Mouse (Mus musculus) urinary bladder, adult 18-20 months (tissue): ENCODE measurements around the gene Raver2.
A peak's percentile ranks its signal among the peaks of the same experiment; 100 is the strongest.
"Not testable (repeated sequence)": the region's sequence is repeated elsewhere in the genome, so short reads cannot be mapped to it uniquely, and the experiment has no call there.

Experiments
- DNase-seq, 2 experiments: peaks; one replicate each; pipeline ENCODE4 v3.0.0; 2022; ENCODE audit warnings: low spot score in 2 of 2, mixed read lengths in 2 of 2

Gene Raver2

DNA sequence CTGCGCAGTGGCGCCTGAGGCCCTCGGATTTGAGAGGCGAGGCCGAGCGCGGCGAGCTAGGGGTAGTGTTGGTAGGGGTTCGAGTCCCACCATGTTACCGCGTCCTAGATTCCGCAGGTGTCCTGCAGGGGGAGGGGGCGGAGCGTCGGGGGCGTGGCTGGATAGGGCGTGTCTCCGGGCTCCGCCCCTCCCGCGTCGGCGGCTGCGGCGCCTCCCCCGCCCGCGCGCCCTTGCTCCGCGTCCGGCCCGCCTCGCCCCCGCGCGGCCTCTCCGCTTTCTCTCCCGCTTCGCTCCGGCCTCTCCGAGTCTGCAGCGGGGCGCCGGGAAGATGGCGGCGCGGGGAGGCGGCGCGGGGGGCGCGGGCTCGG is at the start of gene Raver2:
TSS of gene Raver2 (plus strand) at position 198 of the 368 bp plus-strand sequence.
- DNase-seq: peak; percentile 30 to 43

DNA sequence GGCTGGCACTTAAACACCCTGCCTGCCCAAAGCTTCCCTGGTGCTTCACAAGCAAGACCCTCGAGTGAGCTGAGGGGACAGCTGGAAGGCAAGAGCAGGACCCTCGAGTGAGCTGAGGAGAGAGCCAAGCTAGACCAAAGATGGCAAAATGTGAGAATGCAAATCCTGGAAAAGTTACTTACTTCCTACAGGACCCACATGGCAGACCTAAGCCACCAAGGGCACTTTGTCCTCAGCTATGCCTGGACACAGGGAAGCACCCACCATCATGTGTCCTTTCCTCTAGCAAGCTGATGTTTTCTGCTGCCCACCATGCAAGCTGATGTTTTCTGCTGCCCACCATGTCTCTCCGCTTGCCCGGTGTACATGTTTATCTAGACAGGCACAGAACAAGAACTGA is 48.2 kb upstream of the Raver2 start, which contains the start of gene Gm10577:
TSS of gene Gm10577 (minus strand) at position 101 of the 400 bp plus-strand sequence.
- no peak for DNase-seq

DNA sequence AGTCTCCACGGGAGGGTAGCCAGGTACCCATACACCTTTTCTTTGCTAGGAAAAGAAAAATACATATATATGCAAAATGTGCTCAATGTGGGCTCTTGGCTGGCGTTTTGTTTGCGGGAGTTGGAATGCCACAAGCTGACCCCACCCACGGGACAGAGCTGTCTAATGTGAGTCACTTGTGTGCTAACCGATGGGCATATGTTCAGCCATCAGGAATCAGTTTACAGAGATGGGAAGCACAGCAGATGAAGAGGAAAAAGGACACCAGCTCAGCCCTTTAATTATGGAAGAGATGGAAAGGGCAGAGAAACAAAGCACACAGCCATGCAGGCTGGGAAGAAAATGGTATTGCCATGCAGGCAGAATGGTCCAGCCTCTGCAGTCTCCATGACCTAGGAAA is 42.2 kb upstream of the Raver2 start:
- no peak for DNase-seq

DNA sequence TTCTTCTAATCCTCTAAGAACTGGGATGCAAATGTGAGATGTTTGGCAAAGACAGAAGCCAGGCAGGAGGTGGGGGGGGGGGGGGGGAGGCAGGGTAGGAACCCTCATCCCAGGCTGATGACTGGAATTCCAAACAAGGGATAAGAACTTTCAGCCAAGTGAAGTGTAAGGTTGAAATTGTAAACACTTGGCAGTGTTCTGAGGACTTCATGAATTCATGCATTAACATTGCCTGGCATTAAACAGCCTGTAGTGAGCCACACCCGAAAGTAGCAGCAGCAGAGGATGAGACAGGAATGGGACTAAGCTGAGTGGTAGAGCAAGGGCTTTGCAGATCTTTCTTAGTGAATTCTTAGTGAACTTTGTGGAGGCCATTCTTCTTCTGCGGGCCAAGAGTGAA is 41.8 kb upstream of the Raver2 start:
- no peak for DNase-seq

- DNase-seq: no peak
Measured at GRCm38 (mm10) chr4:101027852-101028411, 40.9 kb upstream of the Raver2 start.

- DNase-seq: no peak
Measured at GRCm38 (mm10) chr4:101033047-101033446, 35.7 kb upstream of the Raver2 start.

GRCm38 (mm10) chr4:101035131-101035530 is 33.7 kb upstream of the Raver2 start:
- DNase-seq: no peak

DNA sequence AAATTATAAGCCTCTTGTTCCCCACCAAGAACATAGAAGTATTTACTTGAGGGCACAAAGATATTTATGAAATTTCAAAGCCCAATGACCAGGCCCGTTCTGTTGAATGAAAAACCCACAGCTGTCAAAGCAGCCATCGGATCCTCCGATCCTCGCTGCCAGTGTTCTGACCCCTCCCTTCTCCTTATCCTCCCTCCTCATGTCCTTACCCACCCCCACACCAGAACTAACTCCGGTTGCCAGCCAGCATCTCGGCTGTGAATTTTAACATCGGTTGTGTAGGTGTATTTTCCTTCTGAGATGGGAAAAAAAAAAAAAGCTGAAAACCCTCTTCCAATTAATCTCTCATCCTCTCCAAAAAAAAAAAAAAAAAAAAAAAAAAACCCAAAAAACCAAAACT is 31.6 kb upstream of the Raver2 start:
- DNase-seq: no peak

DNA sequence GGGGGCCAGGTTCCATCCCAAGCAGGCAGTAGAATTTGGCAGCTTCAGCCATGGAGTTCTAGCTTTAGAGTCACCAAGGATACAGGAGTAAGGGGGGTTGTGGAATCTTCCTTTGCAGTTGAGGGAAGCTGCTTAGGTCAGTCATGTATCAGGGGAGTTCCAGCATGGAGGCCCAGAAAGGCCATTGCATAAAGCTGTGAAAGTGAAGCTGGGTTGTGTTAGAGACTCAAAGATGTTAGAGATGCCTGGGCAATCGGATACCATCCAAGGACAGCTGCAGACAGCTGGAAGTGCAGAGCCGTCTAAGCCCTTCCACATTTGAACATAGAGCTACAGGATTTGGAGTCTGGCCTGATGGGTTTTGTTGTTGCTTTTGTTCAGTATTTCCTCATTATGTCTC is 25.1 kb upstream of the Raver2 start:
- DNase-seq: no peak

GRCm38 (mm10) chr4:101044149-101044548 is 24.6 kb upstream of the Raver2 start:
- DNase-seq: no peak

- no peak for DNase-seq
Measured at GRCm38 (mm10) chr4:101046576-101046975, 22.2 kb upstream of the Raver2 start.

- DNase-seq: no peak
Measured at GRCm38 (mm10) chr4:101062146-101062545, 6.6 kb upstream of the Raver2 start.

GRCm38 (mm10) chr4:101066401-101066800 is 2.4 kb upstream of the Raver2 start:
- no peak for DNase-seq

DNA sequence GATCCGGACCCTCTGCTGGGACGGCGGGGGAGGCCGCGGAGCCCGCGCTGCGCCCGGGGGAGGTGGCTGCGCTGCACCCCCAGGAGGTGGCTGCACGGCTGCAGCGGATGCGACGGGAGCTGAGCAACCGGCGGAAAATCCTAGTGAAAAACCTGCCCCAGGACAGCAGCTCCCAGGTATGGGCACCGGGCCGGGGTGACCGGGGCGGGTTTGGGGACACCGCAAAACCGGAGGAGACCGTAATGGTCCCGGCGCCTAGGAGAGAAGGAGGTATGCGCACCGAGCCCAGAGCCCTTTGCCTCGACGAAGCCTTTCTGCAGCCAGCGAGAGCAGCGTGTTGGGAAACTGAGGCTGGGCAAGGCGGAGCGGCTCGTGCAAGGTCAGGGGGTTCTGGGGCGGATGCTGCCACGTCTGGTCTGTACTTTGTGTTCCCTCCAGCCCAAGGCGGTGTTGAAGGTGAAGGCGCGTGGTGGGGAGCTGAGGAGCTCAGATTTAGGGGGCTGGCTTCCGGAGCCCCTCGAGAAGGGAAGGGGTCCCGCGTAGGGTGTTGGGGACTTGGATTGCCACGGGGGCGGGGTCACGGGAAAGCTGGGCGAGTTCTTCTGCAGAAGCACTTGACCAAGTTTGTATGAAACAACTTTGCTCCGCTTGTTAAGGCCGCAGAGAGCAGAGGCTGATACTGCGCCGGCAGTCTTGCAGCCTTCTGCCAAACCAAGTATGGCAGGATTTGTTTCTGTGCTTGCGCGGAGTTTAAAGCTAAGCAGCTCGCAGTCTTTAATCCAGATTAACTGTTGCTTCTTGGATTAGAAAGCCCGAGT is 580 bp downstream of the Raver2 start:
- DNase-seq: peak; percentile 3 to 50

GRCm38 (mm10) chr4:101071570-101071969 is 2.8 kb downstream of the Raver2 start:
- DNase-seq: no peak

DNA sequence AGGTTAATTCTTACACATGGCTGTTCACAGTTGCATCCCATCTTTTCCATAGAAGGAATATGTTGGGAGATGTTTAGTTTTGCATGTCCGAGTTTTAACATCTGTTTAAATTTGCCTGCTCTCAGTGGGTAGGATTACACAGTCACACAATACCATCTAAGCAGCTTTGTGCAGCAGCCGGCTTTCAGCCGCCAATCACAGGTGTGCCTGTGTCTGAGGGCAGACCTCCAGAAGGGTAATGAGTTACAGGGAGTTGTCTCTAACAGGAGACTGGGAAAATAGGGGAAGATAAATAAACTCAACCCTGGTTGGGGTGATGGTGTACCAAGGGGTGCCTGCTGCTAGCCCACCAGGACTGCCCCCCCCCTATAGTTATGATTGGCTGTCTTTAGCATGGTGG is 7.6 kb downstream of the Raver2 start:
- DNase-seq: no peak

GRCm38 (mm10) chr4:101080016-101080415 is 11.2 kb downstream of the Raver2 start:
- DNase-seq: no peak

GRCm38 (mm10) chr4:101082176-101082888 is 13.5 kb downstream of the Raver2 start:
- no peak for DNase-seq

DNA sequence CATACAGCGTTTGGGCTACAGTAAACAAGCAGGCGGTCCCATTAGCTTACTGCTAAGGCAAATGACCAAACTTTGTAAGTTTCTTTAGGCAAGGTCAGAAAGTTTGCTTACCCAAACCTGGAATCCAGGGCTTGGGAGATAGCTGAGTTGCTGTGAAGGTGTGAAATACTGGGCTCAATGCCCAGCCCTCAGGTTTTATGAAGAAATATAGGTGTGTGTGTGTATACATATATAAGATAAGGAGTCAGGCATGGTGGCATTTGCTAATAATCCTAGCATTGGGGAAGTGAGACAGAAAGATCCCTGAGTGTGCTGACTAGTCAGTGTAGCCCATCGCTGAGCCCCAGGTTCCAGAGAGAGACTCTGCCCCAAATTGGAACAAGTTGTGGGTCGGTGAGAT is 16.1 kb downstream of the Raver2 start:
- DNase-seq: no peak

DNA sequence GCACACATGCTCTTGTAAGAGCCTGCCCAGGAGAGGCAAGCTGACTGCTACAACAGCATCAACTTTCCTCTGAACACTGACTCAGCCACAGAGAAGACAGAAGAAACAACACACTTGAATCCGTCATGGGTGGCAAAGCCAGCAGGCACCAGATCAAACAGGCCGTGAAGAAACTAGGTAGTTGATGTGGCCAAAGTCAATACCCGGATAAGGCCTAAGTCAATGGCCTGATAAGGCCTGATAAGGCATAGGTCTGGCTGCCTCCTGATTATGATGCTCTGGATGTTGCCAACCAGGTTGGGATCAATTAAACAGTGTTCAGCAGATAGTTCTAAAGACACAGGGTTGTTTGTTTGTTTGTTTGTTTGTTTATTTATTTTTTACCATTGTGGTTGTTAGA is 17.3 kb downstream of the Raver2 start:
- DNase-seq: no peak

- no peak for DNase-seq
Measured at GRCm38 (mm10) chr4:101087721-101088120, 18.9 kb downstream of the Raver2 start.

DNA sequence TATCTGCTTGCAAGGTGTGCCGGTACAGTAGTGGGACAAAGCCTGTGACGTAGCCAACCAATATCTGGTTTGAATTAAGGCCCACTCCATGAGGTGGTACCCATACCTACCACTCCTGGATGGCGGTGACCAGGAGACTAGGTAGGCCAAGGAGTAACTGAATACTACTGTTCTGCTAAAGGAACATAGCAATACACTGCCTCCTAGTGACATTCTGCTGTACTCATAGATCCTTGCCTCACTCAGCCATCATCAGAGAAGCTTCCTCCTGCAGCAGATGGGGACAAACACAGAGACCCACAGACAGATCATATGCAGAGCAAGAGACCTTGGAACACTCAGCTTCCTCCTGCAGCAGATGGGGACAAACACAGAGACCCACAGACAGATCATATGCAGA is 21.8 kb downstream of the Raver2 start:
- DNase-seq: not testable (repeated sequence)

DNA sequence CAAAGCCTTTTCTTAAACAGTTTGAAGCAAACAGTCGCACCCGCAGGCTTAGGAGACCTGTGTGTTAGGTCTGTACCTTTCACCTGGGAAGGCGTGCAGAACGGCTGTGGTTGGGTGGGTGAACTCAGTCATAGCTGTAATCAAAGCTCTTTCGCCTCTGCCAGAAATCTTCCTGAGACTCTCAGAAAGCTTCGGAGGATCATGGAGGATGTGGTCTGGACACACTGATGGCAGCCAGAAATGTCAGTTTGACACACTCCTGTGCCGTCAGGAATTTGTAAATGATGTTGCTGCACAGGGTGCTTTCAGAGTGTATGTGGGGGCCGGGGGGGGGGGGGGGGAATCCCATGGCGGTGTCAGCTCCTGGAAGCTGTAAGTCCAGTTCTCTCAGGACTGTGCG is 24.5 kb downstream of the Raver2 start:
- no peak for DNase-seq
